Mouse (Mus musculus) bone marrow, adult 2 months (tissue): ENCODE data around the gene Gpr83.

ENCODE experiments used
- CTCF ChIP-seq: fragments of 200-500 bp; IDR thresholded peaks from 2 replicates; pipeline ENCODE4 v1.5.1; 2011; ENCODE audit warnings: low read length, control low read depth; ENCODE audit not compliant: control insufficient read depth, insufficient read depth
- POLR2A ChIP-seq: fragments of 200-500 bp; IDR thresholded peaks from 2 replicates; pipeline ENCODE4 v1.6.1; 2011; ENCODE audit warnings: low read depth, mild to moderate bottlenecking, control low read depth, low read length, borderline replicate concordance; ENCODE audit not compliant: control insufficient read depth

DNA sequence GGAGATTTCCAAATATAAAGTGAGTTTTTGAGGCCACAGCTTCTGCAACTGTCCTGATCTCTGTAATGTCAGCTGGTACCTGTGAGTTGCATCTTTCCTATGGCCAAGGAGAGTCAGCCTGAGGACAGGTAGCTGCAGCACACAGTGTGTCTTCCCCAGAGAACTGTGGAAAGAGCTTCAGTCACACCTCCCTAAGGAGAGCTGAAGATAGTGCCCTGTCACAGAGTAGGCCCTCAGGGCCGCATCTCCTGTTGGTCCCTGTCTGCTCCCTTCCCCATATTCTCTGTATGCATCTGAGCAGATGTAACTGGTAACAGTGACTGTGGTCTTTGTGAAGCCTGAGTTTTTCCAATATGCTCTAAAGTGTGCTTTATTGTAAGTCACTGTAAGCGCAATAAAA lies 10.4 kb downstream of the Gpr83 start:
- TF ChIP-seq CTCF (no peak), POLR2A (no peak)
